Mouse (Mus musculus): ENCODE measurements around the gene Lrrc36.

Gene Lrrc36

GRCm38 (mm10) chr8:105484392-105484791 lies 71.0 kb downstream of the Lrrc36 start:
- DNase-seq (ENCODE audit: low spot score): no peak

- DNase-seq (ENCODE audit: low spot score): no peak
Measured at GRCm38 (mm10) chr8:105488082-105488481, 74.7 kb downstream of the Lrrc36 start.

- DNase-seq (ENCODE audit: low spot score): no peak
Measured at GRCm38 (mm10) chr8:105489281-105489680, 75.9 kb downstream of the Lrrc36 start.

GRCm38 (mm10) chr8:105493495-105493894 lies 80.1 kb downstream of the Lrrc36 start:
- no peak for DNase-seq (ENCODE audit: low spot score)

GRCm38 (mm10) chr8:105494566-105494965 lies 81.2 kb downstream of the Lrrc36 start:
- DNase-seq (ENCODE audit: low spot score): no peak

GRCm38 (mm10) chr8:105495350-105496302 lies 82.3 kb downstream of the Lrrc36 start:
- no peak for DNase-seq (ENCODE audit: low spot score)

- peak; percentile 76 for DNase-seq (ENCODE audit: low spot score)
Measured at GRCm38 (mm10) chr8:105496439-105497180, 83.2 kb downstream of the Lrrc36 start, which contains the start of gene Zdhhc1. TSS of gene Zdhhc1 (minus strand) at chr8:105496902.

- no peak for DNase-seq (ENCODE audit: low spot score)
Measured at GRCm38 (mm10) chr8:105499787-105500186, 86.4 kb downstream of the Lrrc36 start.

- no peak for DNase-seq (ENCODE audit: low spot score)
Measured at GRCm38 (mm10) chr8:105504617-105505016, 91.2 kb downstream of the Lrrc36 start.

- DNase-seq (ENCODE audit: low spot score): no peak
Measured at GRCm38 (mm10) chr8:105506977-105507376, 93.6 kb downstream of the Lrrc36 start.

- no peak for DNase-seq (ENCODE audit: low spot score)
Measured at GRCm38 (mm10) chr8:105508758-105509157, 95.4 kb downstream of the Lrrc36 start.

GRCm38 (mm10) chr8:105509997-105510735 lies 96.8 kb downstream of the Lrrc36 start:
- DNase-seq (ENCODE audit: low spot score): no peak

All from urinary bladder, postnatal 10 days (tissue).